Mouse (Mus musculus) adrenal gland, postnatal 25 days (tissue): ENCODE measurements at regions not wholly inside any gene's neighbourhood (a gene's known extent, or its start where the extent isn't known, plus 50 kb on each side); places are given as distances from the start of the nearest gene placed in this dataset.

Experiments used
- DNase-seq: peaks from one replicate; pipeline ENCODE4 v3.0.0; 2021; ENCODE audit warnings: mixed read lengths

GRCm38 (mm10) chr15:31854764-31855163 is 253.1 kb downstream of the Fam173b start:
- no peak for DNase-seq

GRCm38 (mm10) chr15:31855188-31855587 is 253.5 kb downstream of the Fam173b start:
- no peak for DNase-seq

GRCm38 (mm10) chr15:31869100-31869499 is 267.4 kb downstream of the Fam173b start:
- DNase-seq: no peak

GRCm38 (mm10) chr15:31869673-31870417 is 268.2 kb downstream of the Fam173b start:
- no peak for DNase-seq

- DNase-seq: no peak
Observed at GRCm38 (mm10) chr15:31875436-31875835, 273.8 kb downstream of the Fam173b start.

GRCm38 (mm10) chr15:31880479-31880878 is 278.8 kb downstream of the Fam173b start:
- DNase-seq: peak; percentile 16

- peak; percentile 32 for DNase-seq
Observed at GRCm38 (mm10) chr15:31882331-31882730, 280.7 kb downstream of the Fam173b start.

- no peak for DNase-seq
Observed at GRCm38 (mm10) chr15:31883516-31883915, 281.9 kb downstream of the Fam173b start.

GRCm38 (mm10) chr15:31898904-31899650 is 278.0 kb upstream of the Tas2r119 start:
- DNase-seq: no peak

- no peak for DNase-seq
Observed at GRCm38 (mm10) chr15:31900325-31900724, 276.8 kb upstream of the Tas2r119 start.

- no peak for DNase-seq
Observed at GRCm38 (mm10) chr15:31908432-31908831, 268.7 kb upstream of the Tas2r119 start.

- no peak for DNase-seq
Observed at GRCm38 (mm10) chr15:31911978-31912377, 265.1 kb upstream of the Tas2r119 start.

GRCm38 (mm10) chr15:31921485-31921884 is 255.6 kb upstream of the Tas2r119 start:
- DNase-seq: no peak

- DNase-seq: no peak
Observed at GRCm38 (mm10) chr15:31960301-31960700, 216.8 kb upstream of the Tas2r119 start.

- no peak for DNase-seq
Observed at GRCm38 (mm10) chr15:31961963-31962362, 215.1 kb upstream of the Tas2r119 start.

GRCm38 (mm10) chr15:31964911-31965310 is 212.2 kb upstream of the Tas2r119 start:
- no peak for DNase-seq

- DNase-seq: no peak
Observed at GRCm38 (mm10) chr15:31965542-31965941, 211.5 kb upstream of the Tas2r119 start.

GRCm38 (mm10) chr15:31972891-31973290 is 204.2 kb upstream of the Tas2r119 start:
- DNase-seq: no peak

- DNase-seq: no peak
Observed at GRCm38 (mm10) chr15:31973889-31974288, 203.2 kb upstream of the Tas2r119 start.

- no peak for DNase-seq
Observed at GRCm38 (mm10) chr15:31976461-31976860, 200.6 kb upstream of the Tas2r119 start.

GRCm38 (mm10) chr15:31977563-31977962 is 199.5 kb upstream of the Tas2r119 start:
- DNase-seq: no peak

- no peak for DNase-seq
Observed at GRCm38 (mm10) chr15:31979961-31980360, 197.1 kb upstream of the Tas2r119 start.

GRCm38 (mm10) chr15:31980791-31981190 is 196.3 kb upstream of the Tas2r119 start:
- DNase-seq: no peak

GRCm38 (mm10) chr15:31987291-31987690 is 189.8 kb upstream of the Tas2r119 start:
- no peak for DNase-seq
